Mouse (Mus musculus): Measurements from ENCODE around the gene 1190007I07Rik. TPM values are rescaled to one million over a fixed set of nuclear protein-coding genes. Genes with fewer than 3 reads are reported as not detected.

Gene 1190007I07Rik
- polyA plus RNA-seq (2015; fragmentation: Nextera tagmentation; extraction: Ambion mirVana) = 39.7 and 43.2 TPM in 2 replicates

GRCm38 (mm10) chr10:82622671-82623552 lies at the start of gene 1190007I07Rik:
1190007I07Rik (minus strand) TSS chr10:82623228.
- peaks cover 5% of the 10 kb centered on the region; the same call in 1 of the 2 replicates for H3K4me1 ChIP-seq
- peak within 1 kb of the TSS; percentile 86 for H3K9ac ChIP-seq
- peaks cover 5% of the 10 kb centered on the region for H3K36me3 ChIP-seq
- peak within 1 kb of the TSS; percentile 69 for H3K4me2 ChIP-seq
- peak within 1 kb of the TSS; percentile 83 for H3K27ac ChIP-seq
- ATAC-seq (ENCODE audit: insufficient number of reproducible peaks, insufficient read depth, low FRiP score, low TSS enrichment, low read depth) = peak; percentile 79
- H3K9me3 ChIP-seq = no peaks in the 10 kb centered on the region
- H3K27me3 ChIP-seq = no peaks in the 10 kb centered on the region
- peak within 1 kb of the TSS; percentile 73 for H3K4me3 ChIP-seq
- under 1% methylated on average over 59 of the region's 61 CpGs for WGBS

DNA sequence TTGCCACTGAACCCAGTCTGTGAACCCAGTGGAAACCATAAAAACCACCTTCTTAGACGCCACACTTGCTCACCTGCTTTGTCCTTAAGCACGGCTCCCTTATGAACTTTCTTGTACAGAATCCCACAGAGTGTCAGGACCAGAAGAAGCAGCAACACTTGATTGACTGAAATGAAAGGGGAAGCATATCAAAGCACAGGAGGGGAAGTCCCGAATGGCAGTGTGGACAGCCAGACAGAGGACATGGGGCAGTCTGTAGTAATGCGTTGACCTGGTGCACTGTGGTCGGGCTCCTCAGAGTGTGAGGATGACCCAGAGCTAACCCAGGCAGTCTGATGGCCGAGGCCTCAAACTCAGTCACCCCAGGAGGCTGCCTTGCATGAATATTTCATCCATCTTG lies 47.2 kb upstream of the 1190007I07Rik start:
- H3K27ac ChIP-seq = no peak overlapping the region
- H3K27me3 ChIP-seq = no peaks in the 10 kb centered on the region
- WGBS = 77% methylated on average over 6 of the region's 6 CpGs
- no peak overlapping the region for H3K4me3 ChIP-seq
- H3K4me1 ChIP-seq = peaks cover 8% of the 10 kb centered on the region; the same call in 1 of the 2 replicates
- no peak overlapping the region for H3K9ac ChIP-seq
- no peaks in the 10 kb centered on the region for H3K36me3 ChIP-seq
- ATAC-seq (ENCODE audit: insufficient number of reproducible peaks, insufficient read depth, low FRiP score, low TSS enrichment, low read depth) = no peak
- no peaks in the 10 kb centered on the region for H3K9me3 ChIP-seq
- no peak overlapping the region for H3K4me2 ChIP-seq

- Histone ChIP-seq H3K9me3 (no peaks in the 10 kb centered on the region), H3K4me3 (peak overlapping the region; percentile 23), H3K27me3 (no peaks in the 10 kb centered on the region), H3K27ac (no peak overlapping the region), H3K4me1 (peaks cover 8% of the 10 kb centered on the region; the same call in 1 of the 2 replicates), H3K36me3 (no peaks in the 10 kb centered on the region; the same call in 1 of the 2 replicates), H3K9ac (0 out of 2 replicates have a peak overlapping the region, but pooled peaks have one; percentile 54), H3K4me2 (peak overlapping the region; percentile 53)
- 20% methylated on average over 22 of the region's 22 CpGs for WGBS
- peak; percentile 78 for ATAC-seq (ENCODE audit: insufficient number of reproducible peaks, insufficient read depth, low FRiP score, low TSS enrichment, low read depth)
These were observed 43.6 kb upstream of the 1190007I07Rik start for GRCm38 (mm10) chr10:82666436-82667234.

- no peak overlapping the region for H3K4me2 ChIP-seq
- H3K4me1 ChIP-seq = peaks cover 8% of the 10 kb centered on the region; the same call in 1 of the 2 replicates
- H3K4me3 ChIP-seq = no peak overlapping the region
- H3K27ac ChIP-seq = no peak overlapping the region
- WGBS = 53% methylated on average over 3 of the region's 3 CpGs
- no peaks in the 10 kb centered on the region for H3K27me3 ChIP-seq
- no peaks in the 10 kb centered on the region; the same call in 1 of the 2 replicates for H3K36me3 ChIP-seq
- no peaks in the 10 kb centered on the region for H3K9me3 ChIP-seq
- no peak overlapping the region for H3K9ac ChIP-seq
- no peak for ATAC-seq (ENCODE audit: insufficient number of reproducible peaks, insufficient read depth, low FRiP score, low TSS enrichment, low read depth)
These were observed 42.9 kb upstream of the 1190007I07Rik start for GRCm38 (mm10) chr10:82665951-82666350.

DNA sequence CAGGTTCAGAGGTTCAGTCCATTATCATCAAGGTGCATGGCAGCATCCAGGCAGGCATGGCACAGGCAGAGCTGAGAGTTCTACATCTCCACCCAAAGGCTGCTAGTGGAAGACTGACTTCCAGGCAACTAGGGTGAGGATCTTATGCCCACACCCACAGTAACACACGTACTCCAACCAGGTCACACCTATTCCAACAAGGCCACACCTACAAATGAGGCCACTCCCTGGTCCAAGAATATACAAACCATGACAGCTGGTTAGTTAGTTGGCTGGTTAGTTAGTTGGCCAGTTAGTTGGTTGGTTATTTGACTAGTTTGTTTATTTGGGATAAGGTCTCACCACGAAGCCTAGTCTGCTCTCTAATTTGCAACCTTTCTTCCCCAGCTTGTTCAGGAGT lies 40.3 kb upstream of the 1190007I07Rik start:
- H3K4me2 ChIP-seq = no peak overlapping the region
- H3K4me3 ChIP-seq = no peak overlapping the region
- WGBS = 85% methylated on average over 2 of the region's 2 CpGs
- H3K9ac ChIP-seq = no peak overlapping the region
- H3K4me1 ChIP-seq = peaks cover 8% of the 10 kb centered on the region; the same call in 1 of the 2 replicates
- H3K36me3 ChIP-seq = peaks cover 8% of the 10 kb centered on the region; the same call in 1 of the 2 replicates
- ATAC-seq (ENCODE audit: insufficient number of reproducible peaks, insufficient read depth, low FRiP score, low TSS enrichment, low read depth) = no peak
- H3K9me3 ChIP-seq = no peaks in the 10 kb centered on the region
- H3K27ac ChIP-seq = no peak overlapping the region
- no peaks in the 10 kb centered on the region for H3K27me3 ChIP-seq

- Histone ChIP-seq H3K27ac (no peak overlapping the region), H3K9ac (no peak overlapping the region), H3K9me3 (no peaks in the 10 kb centered on the region), H3K4me3 (no peak overlapping the region), H3K27me3 (no peaks in the 10 kb centered on the region), H3K36me3 (peaks cover 12% of the 10 kb centered on the region; the same call in 1 of the 2 replicates), H3K4me2 (no peak overlapping the region), H3K4me1 (peaks cover 8% of the 10 kb centered on the region; the same call in 1 of the 2 replicates)
- WGBS = 78% methylated on average over 14 of the region's 14 CpGs
- no peak for ATAC-seq (ENCODE audit: insufficient number of reproducible peaks, insufficient read depth, low FRiP score, low TSS enrichment, low read depth)
These were observed 39.4 kb upstream of the 1190007I07Rik start for GRCm38 (mm10) chr10:82662267-82662990.

GRCm38 (mm10) chr10:82661820-82662219 lies 38.8 kb upstream of the 1190007I07Rik start:
- peaks cover 12% of the 10 kb centered on the region; the same call in 1 of the 2 replicates for H3K36me3 ChIP-seq
- H3K27ac ChIP-seq = no peak overlapping the region
- 86% methylated on average over 8 of the region's 8 CpGs for WGBS
- H3K9ac ChIP-seq = no peak overlapping the region
- H3K4me3 ChIP-seq = no peak overlapping the region
- H3K27me3 ChIP-seq = no peaks in the 10 kb centered on the region
- H3K4me2 ChIP-seq = no peak overlapping the region
- H3K9me3 ChIP-seq = no peaks in the 10 kb centered on the region
- H3K4me1 ChIP-seq = peaks cover 6% of the 10 kb centered on the region; the same call in 1 of the 2 replicates
- ATAC-seq (ENCODE audit: insufficient number of reproducible peaks, insufficient read depth, low FRiP score, low TSS enrichment, low read depth) = no peak

GRCm38 (mm10) chr10:82654581-82654980 lies 31.6 kb upstream of the 1190007I07Rik start:
- Histone ChIP-seq H3K4me1 (no peaks in the 10 kb centered on the region), H3K9me3 (no peaks in the 10 kb centered on the region), H3K27ac (no peak overlapping the region), H3K4me3 (no peak overlapping the region), H3K9ac (no peak overlapping the region), H3K4me2 (no peak overlapping the region), H3K27me3 (no peaks in the 10 kb centered on the region), H3K36me3 (peaks cover 39% of the 10 kb centered on the region)
- no peak for ATAC-seq (ENCODE audit: insufficient number of reproducible peaks, insufficient read depth, low FRiP score, low TSS enrichment, low read depth)
- 85% methylated on average over 3 of the region's 3 CpGs for WGBS

DNA sequence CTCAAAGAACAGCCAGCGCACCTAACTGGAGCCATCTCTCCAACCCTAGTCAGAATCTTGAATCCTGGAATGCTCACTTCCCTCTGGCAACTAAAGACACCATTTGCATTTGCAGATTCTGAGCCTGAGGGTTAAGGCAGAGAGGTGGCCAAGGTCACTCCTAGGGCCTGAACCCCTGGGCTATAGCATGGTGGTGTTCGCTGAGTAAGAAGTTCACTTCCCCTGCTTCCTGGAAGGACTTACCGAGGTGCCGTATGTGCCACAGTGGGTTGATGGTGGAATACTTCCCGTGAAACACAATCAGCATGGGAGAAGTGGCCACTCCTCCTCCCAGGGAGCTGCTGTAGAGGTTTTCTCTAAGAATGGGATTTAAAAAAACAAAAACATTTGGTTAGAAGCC lies 29.6 kb upstream of the 1190007I07Rik start:
- Histone ChIP-seq H3K9ac (no peak overlapping the region), H3K4me3 (no peak overlapping the region), H3K4me1 (no peaks in the 10 kb centered on the region), H3K9me3 (no peaks in the 10 kb centered on the region), H3K4me2 (no peak overlapping the region), H3K27me3 (no peaks in the 10 kb centered on the region), H3K36me3 (peaks cover 37% of the 10 kb centered on the region), H3K27ac (no peak overlapping the region)
- ATAC-seq (ENCODE audit: insufficient number of reproducible peaks, insufficient read depth, low FRiP score, low TSS enrichment, low read depth) = no peak
- WGBS = 71% methylated on average over 5 of the region's 5 CpGs

GRCm38 (mm10) chr10:82651221-82651620 lies 28.2 kb upstream of the 1190007I07Rik start:
- Histone ChIP-seq H3K27ac (no peak overlapping the region), H3K9me3 (no peaks in the 10 kb centered on the region), H3K27me3 (no peaks in the 10 kb centered on the region), H3K4me1 (no peaks in the 10 kb centered on the region), H3K36me3 (peaks cover 47% of the 10 kb centered on the region), H3K9ac (no peak overlapping the region), H3K4me3 (no peak overlapping the region), H3K4me2 (no peak overlapping the region)
- 89% methylated on average over 5 of the region's 5 CpGs for WGBS
- ATAC-seq (ENCODE audit: insufficient number of reproducible peaks, insufficient read depth, low FRiP score, low TSS enrichment, low read depth) = no peak
